Mouse (Mus musculus) layer of hippocampus, postnatal 36 days (tissue): Measurements from ENCODE around the gene Gm7903. TPM values are rescaled to one million over a fixed set of nuclear protein-coding genes. Genes with fewer than 3 reads are reported as not detected.
"Not testable (repeated sequence)": the region's sequence is repeated elsewhere in the genome, so short reads cannot be mapped to it uniquely, and the experiment has no call there.

Experiments used
- DNase-seq, 2 experiments: peaks; one replicate each; pipeline ENCODE4 v3.0.0; 2022
- total RNA-seq, 2 experiments: library from RNA; stranded (reverse); gene quantifications; 2 replicates each; pipeline ENCODE4 v1.2.3; 2021

The Gm7903 gene
- total RNA-seq = not detected

- not testable (repeated sequence) for DNase-seq
Measured at GRCm38 (mm10) chrX:135433535-135433934, at the start of gene Gm7903. Gene Gm7903 (plus strand): TSS chrX:135433835.

- not testable (repeated sequence) for DNase-seq
Measured at GRCm38 (mm10) chrX:135403578-135403977, 30.1 kb upstream of the Gm7903 start.

GRCm38 (mm10) chrX:135421203-135421602 is 12.4 kb upstream of the Gm7903 start:
- DNase-seq = not testable (repeated sequence)

- not testable (repeated sequence) for DNase-seq
Measured at GRCm38 (mm10) chrX:135421824-135422223, 11.8 kb upstream of the Gm7903 start.

- not testable (repeated sequence) for DNase-seq
Measured at GRCm38 (mm10) chrX:135422473-135422872, 11.2 kb upstream of the Gm7903 start.

GRCm38 (mm10) chrX:135464160-135464559 is 30.5 kb downstream of the Gm7903 start:
- DNase-seq = not testable (repeated sequence)

GRCm38 (mm10) chrX:135481902-135482301 is 48.3 kb downstream of the Gm7903 start:
- not testable (repeated sequence) for DNase-seq

GRCm38 (mm10) chrX:135483183-135483582 is 49.5 kb downstream of the Gm7903 start:
- not testable (repeated sequence) for DNase-seq

Other genes starting within 250 kb of the Gm7903 start
- 100 to 1,000 TPM in 1 of 2 experiments, 10 to 100 TPM in 1; 99.0 to 101 TPM for gene Tceal6, start 223.1 kb upstream of the Gm7903 start, total RNA-seq
- not detected for gene Pramel3, start 131.5 kb upstream of the Gm7903 start, total RNA-seq
- not detected for gene Gm5128, start 60.6 kb upstream of the Gm7903 start, total RNA-seq
- not detected for gene AV320801, start 60.8 kb downstream of the Gm7903 start, total RNA-seq
- gene Nxf7, start 164.9 kb downstream of the Gm7903 start, total RNA-seq = not detected
- gene Prame, start 193.9 kb downstream of the Gm7903 start, total RNA-seq = not detected